Mouse (Mus musculus) cortical plate, adult 2 months (tissue): ENCODE results near the gene Man1c1.

Experiments
- CTCF ChIP-seq: fragments of 200-500 bp; IDR thresholded peaks from 2 replicates; pipeline ENCODE4 v1.5.1; 2011; ENCODE audit warnings: mild to moderate bottlenecking, control low read depth, low read length; ENCODE audit not compliant: insufficient read depth; ENCODE audit errors: extremely low read depth
- POLR2A ChIP-seq: fragments of 200-500 bp; IDR thresholded peaks from 2 replicates; pipeline ENCODE4 v1.6.1; 2011; ENCODE audit warnings: mild to moderate bottlenecking, low read length, control low read depth; ENCODE audit not compliant: insufficient read depth; ENCODE audit errors: extremely low read depth

DNA sequence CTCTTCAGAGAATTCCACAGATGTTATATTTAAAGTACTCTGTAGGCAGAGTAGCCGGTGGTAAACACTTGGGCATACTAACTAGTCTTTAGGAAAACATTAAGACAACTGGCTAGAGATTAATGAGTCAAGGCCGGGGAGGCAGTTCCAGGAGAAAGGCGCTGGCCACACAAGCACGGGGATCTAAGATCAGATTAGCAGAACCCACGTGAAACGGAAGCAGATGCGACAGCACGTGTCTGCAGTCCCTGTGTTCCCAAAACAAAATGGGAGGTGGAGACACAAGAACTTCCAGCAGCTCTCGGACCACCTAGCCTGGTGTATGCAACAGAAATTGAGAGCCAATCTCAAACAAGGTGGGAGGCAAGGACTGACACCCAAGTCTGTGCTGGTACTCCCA lies 82.4 kb downstream of the Man1c1 start:
- TF ChIP-seq POLR2A (no peak), CTCF (no peak)
